Mouse (Mus musculus): Measurements from ENCODE around the gene Cdyl. TPM values are rescaled to one million over a fixed set of nuclear protein-coding genes. Genes with fewer than 3 reads are reported as not detected.

The Cdyl gene
- polyA plus RNA-seq, 2 experiments, result 7.9 to 10.4 TPM

GRCm38 (mm10) chr13:35843383-35843782, 183.8 kb downstream of the Cdyl start:
- 84% methylated on average over 7 of the region's 7 CpGs for WGBS (ENCODE audit: insufficient replicate concordance)
- DNase-seq (ENCODE audit: low read depth in 3 of 3, low spot score in 3 of 3), result no peak

GRCm38 (mm10) chr13:35845306-35845705, 185.7 kb downstream of the Cdyl start:
- Histone ChIP-seq H3K27ac (no peak overlapping the region), H3K4me1 (replicated peaks; ENCODE audit: control insufficient read depth in 2 of 2, insufficient read depth in 2 of 2, low read length in 1 of 2) (no peaks in the 10 kb centered on the region), H3K27me3 (ENCODE audit: control insufficient read depth, insufficient read depth, low read length) (no peaks in the 10 kb centered on the region), H3K9ac (replicated peaks) (no peak overlapping the region), H3K4me2 (ENCODE audit: low read depth) (no peak overlapping the region), H3K36me3 (replicated peaks; ENCODE audit: control insufficient read depth, insufficient read depth, low read depth) (peaks cover 4% of the 10 kb centered on the region; the same call in 1 of the 2 replicates), H3K9me3 (ENCODE audit: control insufficient read depth, low read length) (no peaks in the 10 kb centered on the region), H3K4me3 (ENCODE audit: insufficient read depth in 1 of 2, low read depth in 2 of 2, low read length in 2 of 2) (no peak overlapping the region)
- DNase-seq (ENCODE audit: low read depth in 3 of 3, low spot score in 3 of 3) (no peak), ATAC-seq (ENCODE audit: insufficient read depth) (no peak)
- TF ChIP-seq CTCF (IDR thresholded peaks at IDR 0.05; ENCODE audit: low read depth) (no peak), EP300 (IDR thresholded peaks at IDR 0.05; ENCODE audit: low read depth) (no peak)
- WGBS (ENCODE audit: insufficient replicate concordance), result 87% methylated on average over 3 of the region's 3 CpGs

More at GRCm38 (mm10) chr13:35843383-35843782, 183.8 kb downstream of the Cdyl start:
- H3K9me3 ChIP-seq (ENCODE audit: control insufficient read depth, low read length), result no peaks in the 10 kb centered on the region
- peaks cover 4% of the 10 kb centered on the region; the same call in 1 of the 2 replicates for H3K36me3 ChIP-seq (replicated peaks; ENCODE audit: control insufficient read depth, insufficient read depth, low read depth)
- H3K4me2 ChIP-seq (ENCODE audit: low read depth), result no peak overlapping the region
- no peaks in the 10 kb centered on the region for H3K4me1 ChIP-seq (replicated peaks; ENCODE audit: control insufficient read depth in 2 of 2, insufficient read depth in 2 of 2, low read length in 1 of 2)
- H3K9ac ChIP-seq (replicated peaks), result no peak overlapping the region
- no peak overlapping the region for H3K27ac ChIP-seq
- H3K27me3 ChIP-seq (ENCODE audit: control insufficient read depth, insufficient read depth, low read length), result no peaks in the 10 kb centered on the region
- no peak overlapping the region for H3K4me3 ChIP-seq (ENCODE audit: insufficient read depth in 1 of 2, low read depth in 2 of 2, low read length in 2 of 2)
- TF ChIP-seq CTCF (IDR thresholded peaks at IDR 0.05; ENCODE audit: low read depth), result no peak
- no peak for TF ChIP-seq EP300 (IDR thresholded peaks at IDR 0.05; ENCODE audit: low read depth)
- ATAC-seq (ENCODE audit: insufficient read depth), result no peak

GRCm38 (mm10) chr13:35848694-35849093, 189.1 kb downstream of the Cdyl start:
- no peak for TF ChIP-seq EP300 (IDR thresholded peaks at IDR 0.05; ENCODE audit: low read depth)
- H3K36me3 ChIP-seq (replicated peaks; ENCODE audit: control insufficient read depth, insufficient read depth, low read depth), result no peaks in the 10 kb centered on the region
- no peak for ATAC-seq (ENCODE audit: insufficient read depth)
- H3K27ac ChIP-seq, result no peak overlapping the region
- 84% methylated on average over 3 of the region's 3 CpGs for WGBS (ENCODE audit: insufficient replicate concordance)
- H3K4me2 ChIP-seq (ENCODE audit: low read depth), result no peak overlapping the region
- no peaks in the 10 kb centered on the region for H3K27me3 ChIP-seq (ENCODE audit: control insufficient read depth, insufficient read depth, low read length)
- no peak overlapping the region for H3K4me3 ChIP-seq (ENCODE audit: insufficient read depth in 1 of 2, low read depth in 2 of 2, low read length in 2 of 2)
- no peaks in the 10 kb centered on the region for H3K4me1 ChIP-seq (replicated peaks; ENCODE audit: control insufficient read depth in 2 of 2, insufficient read depth in 2 of 2, low read length in 1 of 2)
- H3K9me3 ChIP-seq (ENCODE audit: control insufficient read depth, low read length), result no peaks in the 10 kb centered on the region
- DNase-seq (ENCODE audit: low read depth in 3 of 3, low spot score in 3 of 3), result no peak
- no peak overlapping the region for H3K9ac ChIP-seq (replicated peaks)

GRCm38 (mm10) chr13:35851581-35851980, 191.9 kb downstream of the Cdyl start:
- whole genome bisulfite sequencing (ENCODE audit: insufficient replicate concordance), result 83% methylated on average over 6 of the region's 6 CpGs
- H3K4me1 ChIP-seq (replicated peaks; ENCODE audit: control insufficient read depth in 2 of 2, insufficient read depth in 2 of 2, low read length in 1 of 2), result no peaks in the 10 kb centered on the region
- ATAC-seq (ENCODE audit: insufficient read depth) (no peak), DNase-seq (ENCODE audit: low read depth in 3 of 3, low spot score in 3 of 3) (no peak)
- no peak for TF ChIP-seq EP300 (IDR thresholded peaks at IDR 0.05; ENCODE audit: low read depth)
- TF ChIP-seq CTCF (IDR thresholded peaks at IDR 0.05; ENCODE audit: low read depth), result no peak
- no peak overlapping the region for H3K4me2 ChIP-seq (ENCODE audit: low read depth)
- H3K9me3 ChIP-seq (ENCODE audit: control insufficient read depth, low read length), result no peaks in the 10 kb centered on the region
- H3K9ac ChIP-seq (replicated peaks), result no peak overlapping the region
- H3K36me3 ChIP-seq (replicated peaks; ENCODE audit: control insufficient read depth, insufficient read depth, low read depth), result peaks cover under 1% of the 10 kb centered on the region; the same call in 1 of the 2 replicates
- no peak overlapping the region for H3K4me3 ChIP-seq (ENCODE audit: insufficient read depth in 1 of 2, low read depth in 2 of 2, low read length in 2 of 2)
- H3K27me3 ChIP-seq (ENCODE audit: control insufficient read depth, insufficient read depth, low read length), result no peaks in the 10 kb centered on the region
- H3K27ac ChIP-seq, result no peak overlapping the region

- DNase-seq (ENCODE audit: low read depth in 3 of 3, low spot score in 3 of 3) (no peak), ATAC-seq (ENCODE audit: insufficient read depth) (no peak)
- Histone ChIP-seq H3K4me1 (replicated peaks; ENCODE audit: control insufficient read depth in 2 of 2, insufficient read depth in 2 of 2, low read length in 1 of 2) (no peaks in the 10 kb centered on the region), H3K4me2 (ENCODE audit: low read depth) (no peak overlapping the region), H3K4me3 (ENCODE audit: insufficient read depth in 1 of 2, low read depth in 2 of 2, low read length in 2 of 2) (no peak overlapping the region), H3K36me3 (replicated peaks; ENCODE audit: control insufficient read depth, insufficient read depth, low read depth) (peaks cover 5% of the 10 kb centered on the region; the same call in 1 of the 2 replicates), H3K27ac (no peak overlapping the region), H3K9me3 (ENCODE audit: control insufficient read depth, low read length) (no peaks in the 10 kb centered on the region), H3K9ac (replicated peaks) (no peak overlapping the region), H3K27me3 (ENCODE audit: control insufficient read depth, insufficient read depth, low read length) (no peaks in the 10 kb centered on the region)
- 83% methylated on average over 2 of the region's 2 CpGs for WGBS (ENCODE audit: insufficient replicate concordance)
- no peak for TF ChIP-seq EP300 (IDR thresholded peaks at IDR 0.05; ENCODE audit: low read depth)
- TF ChIP-seq CTCF (IDR thresholded peaks at IDR 0.05; ENCODE audit: low read depth), result no peak
These were observed 193.4 kb downstream of the Cdyl start for GRCm38 (mm10) chr13:35852851-35853575.
